Mouse (Mus musculus) hindbrain, embryonic 14.5 days (tissue): ENCODE measurements around the gene Psmb3. TPM values are rescaled to one million over a fixed set of nuclear protein-coding genes. Genes with fewer than 3 reads are reported as not detected.
A peak's percentile ranks its signal among the peaks of the same experiment; 100 is the strongest.

Experiments
- ATAC-seq: fragments of 200-750 bp; cut with Nextera tagmentation; 2 replicates; pipeline ENCODE4 v1.8.0; 2017; ENCODE audit warnings: moderate number of reproducible peaks, mild to moderate bottlenecking, moderate TSS enrichment, moderate library complexity; ENCODE audit not compliant: low FRiP score
- DNase-seq: peaks from one replicate; pipeline ENCODE4 v3.0.0-alpha.2; 2015; ENCODE audit warnings: low spot score
- H3K27ac ChIP-seq: fragments of 300-500 bp; sonication (generic); 2 replicates; pipeline ENCODE4 v1.5.1; 2014; ENCODE audit warnings: mild to moderate bottlenecking, moderate library complexity
- H3K27me3 ChIP-seq: fragments of 300-500 bp; sonication (generic); 2 replicates; pipeline ENCODE4 v1.6.1; 2014; ENCODE audit warnings: mild to moderate bottlenecking, low read length, mixed read lengths; ENCODE audit not compliant: control insufficient read depth, insufficient read depth
- H3K36me3 ChIP-seq: fragments of 300-500 bp; sonication (generic); replicated peaks from 2 replicates; pipeline ENCODE4 v1.6.1; 2014; ENCODE audit not compliant: control insufficient read depth, insufficient read depth
- H3K4me1 ChIP-seq: fragments of 300-500 bp; sonication (generic); replicated peaks from 2 replicates; pipeline ENCODE4 v1.6.1; 2014; ENCODE audit warnings: antibody characterized with exemption, low read length, mixed read lengths; ENCODE audit not compliant: control insufficient read depth, insufficient read depth
- H3K4me2 ChIP-seq: fragments of 300-500 bp; sonication (generic); replicated peaks from 2 replicates; pipeline ENCODE4 v1.6.1; 2014; ENCODE audit warnings: mild to moderate bottlenecking, moderate library complexity
- H3K4me3 ChIP-seq: fragments of 300-500 bp; sonication (generic); replicated peaks from 2 replicates; pipeline ENCODE4 v1.5.1; 2014; ENCODE audit warnings: mild to moderate bottlenecking, low read length
- H3K9ac ChIP-seq: fragments of 300-500 bp; sonication (generic); 2 replicates; pipeline ENCODE4 v1.6.1; 2014
- H3K9me3 ChIP-seq: fragments of 300-500 bp; sonication (generic); 2 replicates; pipeline ENCODE4 v1.6.1; 2016; ENCODE audit warnings: low read length; ENCODE audit not compliant: control insufficient read depth
- WGBS: fragments of 180-500 bp; shearing (Covaris S2); extraction: QIAGEN DNeasy Blood & Tissue Kit; methylation state at CpG from one replicate; pipeline ENCODE4 v1.1.7; 2014; 5-methylcytosine and 5-hydroxymethylcytosine counted together
- polyA plus RNA-seq: library from polyadenylated mRNA; unstranded; fragments of >200 nt; fragmentation: Nextera tagmentation; extraction: Ambion mirVana; gene quantifications from 2 replicates; pipeline ENCODE4 v1.2.1, GENCODE M21; 2014

The Psmb3 gene
- polyA plus RNA-seq, 1 experiment from 2014 or later = 489 TPM

- no peak for DNase-seq
- WGBS = 92% methylated on average over 7 of the region's 7 CpGs
- H3K9ac ChIP-seq = no peak overlapping the region
- H3K27ac ChIP-seq = no peak overlapping the region
- no peaks in the 10 kb centered on the region for H3K9me3 ChIP-seq
- H3K36me3 ChIP-seq = peaks cover 42% of the 10 kb centered on the region
- H3K4me2 ChIP-seq = no peak overlapping the region
- peaks cover 14% of the 10 kb centered on the region for H3K27me3 ChIP-seq
- peaks cover 28% of the 10 kb centered on the region for H3K4me1 ChIP-seq
- H3K4me3 ChIP-seq = no peak overlapping the region
- no peak for ATAC-seq
Observed at GRCm38 (mm10) chr11:97666221-97666620, 37.0 kb upstream of the Psmb3 start.

- H3K4me1 ChIP-seq = peaks cover 26% of the 10 kb centered on the region
Observed at GRCm38 (mm10) chr11:97666794-97667193, 36.4 kb upstream of the Psmb3 start.

GRCm38 (mm10) chr11:97668160-97668559, 35.0 kb upstream of the Psmb3 start:
- WGBS = 90% methylated on average over 7 of the region's 7 CpGs
- peaks cover 62% of the 10 kb centered on the region for H3K36me3 ChIP-seq
- DNase-seq = no peak
- H3K9me3 ChIP-seq = no peaks in the 10 kb centered on the region
- no peak overlapping the region for H3K4me2 ChIP-seq
- no peak overlapping the region for H3K4me3 ChIP-seq
- H3K27me3 ChIP-seq = no peaks in the 10 kb centered on the region
- H3K9ac ChIP-seq = no peak overlapping the region
- ATAC-seq = no peak
- H3K27ac ChIP-seq = no peak overlapping the region
- peaks cover 26% of the 10 kb centered on the region for H3K4me1 ChIP-seq

More at GRCm38 (mm10) chr11:97666794-97667193, 36.4 kb upstream of the Psmb3 start:
- Histone ChIP-seq H3K4me2 (no peak overlapping the region), H3K27me3 (peaks cover 8% of the 10 kb centered on the region), H3K9ac (no peak overlapping the region), H3K9me3 (no peaks in the 10 kb centered on the region), H3K4me3 (no peak overlapping the region), H3K36me3 (peaks cover 48% of the 10 kb centered on the region), H3K27ac (no peak overlapping the region)
- WGBS = 95% methylated on average over 15 of the region's 15 CpGs
- no peak for DNase-seq
- ATAC-seq = no peak

GRCm38 (mm10) chr11:97669268-97669667, 33.9 kb upstream of the Psmb3 start:
- peaks cover 24% of the 10 kb centered on the region for H3K4me1 ChIP-seq
- no peak overlapping the region for H3K9ac ChIP-seq
- ATAC-seq (no peak), DNase-seq (no peak)
- H3K4me2 ChIP-seq = no peak overlapping the region
- peaks cover 73% of the 10 kb centered on the region for H3K36me3 ChIP-seq
- H3K4me3 ChIP-seq = no peak overlapping the region
- WGBS = 55% methylated on average over 15 of the region's 15 CpGs
- H3K27ac ChIP-seq = no peak overlapping the region
- no peaks in the 10 kb centered on the region for H3K9me3 ChIP-seq
- no peaks in the 10 kb centered on the region for H3K27me3 ChIP-seq

- no peak for DNase-seq
- no peak overlapping the region for H3K9ac ChIP-seq
- no peak overlapping the region for H3K27ac ChIP-seq
- H3K4me3 ChIP-seq = no peak overlapping the region
- ATAC-seq = no peak
- H3K27me3 ChIP-seq = no peaks in the 10 kb centered on the region
- H3K36me3 ChIP-seq = peaks cover 78% of the 10 kb centered on the region
- no peaks in the 10 kb centered on the region for H3K9me3 ChIP-seq
- no peak overlapping the region for H3K4me2 ChIP-seq
- peaks cover 19% of the 10 kb centered on the region for H3K4me1 ChIP-seq
- WGBS = 25% methylated on average over 6 of the region's 6 CpGs
Observed at GRCm38 (mm10) chr11:97669829-97670228, 33.4 kb upstream of the Psmb3 start.

- DNase-seq (no peak), ATAC-seq (no peak)
- H3K27ac ChIP-seq = no peak overlapping the region
- H3K4me2 ChIP-seq = no peak overlapping the region
- H3K4me3 ChIP-seq = no peak overlapping the region
- H3K36me3 ChIP-seq = peaks cover 85% of the 10 kb centered on the region
- H3K4me1 ChIP-seq = peaks cover 12% of the 10 kb centered on the region; the same call in 1 of the 2 replicates
- H3K9ac ChIP-seq = no peak overlapping the region
- 74% methylated on average over 13 of the region's 13 CpGs for WGBS
- H3K27me3 ChIP-seq = no peaks in the 10 kb centered on the region
- no peaks in the 10 kb centered on the region for H3K9me3 ChIP-seq
Observed at GRCm38 (mm10) chr11:97670234-97671176, 32.7 kb upstream of the Psmb3 start.

GRCm38 (mm10) chr11:97671177-97671527, 32.0 kb upstream of the Psmb3 start:
- WGBS = 52% methylated on average over 2 of the region's 2 CpGs
- H3K36me3 ChIP-seq = peaks cover 92% of the 10 kb centered on the region
- no peak for ATAC-seq

GRCm38 (mm10) chr11:97673148-97673547, 30.1 kb upstream of the Psmb3 start:
- H3K36me3 ChIP-seq = peaks cover 100% of the 10 kb centered on the region

More at GRCm38 (mm10) chr11:97671177-97671527, 32.0 kb upstream of the Psmb3 start:
- Histone ChIP-seq H3K4me1 (peaks cover 10% of the 10 kb centered on the region; the same call in 1 of the 2 replicates), H3K9me3 (no peaks in the 10 kb centered on the region), H3K4me3 (no peak overlapping the region), H3K4me2 (no peak overlapping the region), H3K27ac (no peak overlapping the region), H3K9ac (no peak overlapping the region), H3K27me3 (no peaks in the 10 kb centered on the region)
- no peak for DNase-seq

GRCm38 (mm10) chr11:97676050-97676754, 27.0 kb upstream of the Psmb3 start:
- Histone ChIP-seq H3K4me2 (no peak overlapping the region), H3K9ac (no peak overlapping the region), H3K4me3 (no peak overlapping the region), H3K4me1 (0 out of 2 replicates have a peak, but pooled peaks cover 3% of the 10 kb centered on the region), H3K27me3 (no peaks in the 10 kb centered on the region), H3K9me3 (no peaks in the 10 kb centered on the region), H3K36me3 (peaks cover 99% of the 10 kb centered on the region), H3K27ac (no peak overlapping the region)
- no peak for DNase-seq
- 0 out of 2 replicates have a peak, but pooled peaks have one; percentile 13 for ATAC-seq
- WGBS = 85% methylated on average over 15 of the region's 15 CpGs

More at GRCm38 (mm10) chr11:97673148-97673547, 30.1 kb upstream of the Psmb3 start:
- no peak for DNase-seq
- H3K4me3 ChIP-seq = no peak overlapping the region
- no peaks in the 10 kb centered on the region for H3K27me3 ChIP-seq
- no peaks in the 10 kb centered on the region for H3K9me3 ChIP-seq
- H3K4me2 ChIP-seq = no peak overlapping the region
- H3K27ac ChIP-seq = no peak overlapping the region
- no peak for ATAC-seq
- WGBS = 71% methylated on average over 10 of the region's 11 CpGs
- no peak overlapping the region for H3K9ac ChIP-seq
- H3K4me1 ChIP-seq = peaks cover 13% of the 10 kb centered on the region; the same call in 1 of the 2 replicates
